Mouse (Mus musculus) right cerebral cortex, adult 18-20 months (tissue): Measurements from ENCODE around the gene Mb.
"Not testable (repeated sequence)": the region's sequence is repeated elsewhere in the genome, so short reads cannot be mapped to it uniquely, and the experiment has no call there.

ENCODE experiments used
- DNase-seq: peaks from one replicate; pipeline ENCODE4 v3.0.0; 2022; ENCODE audit warnings: mixed read lengths

Mb gene

DNA sequence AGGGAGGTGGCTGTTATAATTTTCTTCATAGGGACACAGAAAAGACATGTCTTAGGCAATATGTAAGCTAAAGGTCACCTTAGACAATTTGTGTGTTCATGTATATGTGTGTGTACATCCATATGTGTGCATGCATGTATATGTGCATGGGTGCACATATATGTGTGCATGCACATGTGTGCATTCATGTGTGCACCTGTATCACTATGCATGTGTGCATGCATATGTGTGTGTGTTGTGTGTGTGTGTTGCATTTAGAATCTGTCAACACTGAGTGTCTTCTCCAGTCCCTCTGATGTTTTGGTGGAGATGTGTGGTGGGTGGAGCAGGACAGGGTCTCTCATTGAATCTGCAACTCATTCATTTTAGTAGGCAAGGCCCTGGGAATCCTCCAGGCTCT lies 12.3 kb upstream of the Mb start:
- DNase-seq: no peak

DNA sequence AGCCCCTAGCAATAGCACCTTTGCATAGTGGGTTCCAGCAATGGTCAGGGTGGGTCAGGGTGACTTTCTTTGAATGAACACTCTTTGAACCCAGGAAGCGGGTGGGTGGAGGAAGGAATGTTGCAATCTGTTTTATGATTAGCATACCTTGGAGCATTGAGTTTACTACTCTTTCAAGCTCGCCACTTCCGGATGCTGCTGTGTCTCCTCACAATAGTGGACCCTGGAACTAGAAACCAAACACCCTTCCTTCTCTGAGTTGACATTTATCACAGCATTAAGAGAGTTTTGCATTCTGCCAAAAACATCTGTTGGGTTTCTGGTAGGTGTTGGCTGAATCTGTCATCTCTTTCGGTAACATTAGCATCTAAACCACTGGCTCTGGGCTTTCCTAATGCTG lies 8.9 kb upstream of the Mb start:
- DNase-seq: not testable (repeated sequence)

DNA sequence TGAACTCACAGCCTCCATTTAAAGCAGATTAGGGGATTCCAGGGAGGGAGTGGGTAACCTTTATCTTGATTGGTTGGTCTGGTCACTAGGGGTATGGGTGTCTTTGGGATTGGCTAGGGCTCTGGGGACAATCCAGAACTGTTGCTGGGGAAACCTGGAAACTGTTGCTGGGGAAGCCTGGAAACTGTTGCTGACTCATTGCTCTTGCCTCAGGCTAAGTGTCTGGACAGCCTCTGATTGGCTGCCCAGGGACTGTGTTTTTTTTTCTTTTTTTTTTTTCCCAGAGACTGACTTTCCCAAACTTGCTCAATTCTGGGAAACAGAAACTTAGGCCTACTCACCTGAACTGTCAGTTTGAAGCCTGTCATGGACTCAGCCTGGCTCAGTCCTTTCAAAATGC lies 8.1 kb upstream of the Mb start:
- no peak for DNase-seq

DNA sequence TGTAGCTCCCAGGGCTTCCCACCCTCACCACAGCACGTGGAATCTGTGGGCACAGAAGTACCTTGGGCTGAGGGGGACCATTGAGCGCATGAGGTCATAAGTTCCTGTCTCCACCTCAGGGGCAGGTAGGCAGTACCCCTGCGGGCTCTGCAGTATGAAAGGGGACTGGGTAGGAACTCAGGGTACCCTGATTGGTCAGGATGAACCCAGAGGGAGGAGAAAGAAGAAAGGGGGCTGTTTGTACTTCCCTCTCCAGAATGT lies 6.3 kb upstream of the Mb start:
- DNase-seq: no peak

DNA sequence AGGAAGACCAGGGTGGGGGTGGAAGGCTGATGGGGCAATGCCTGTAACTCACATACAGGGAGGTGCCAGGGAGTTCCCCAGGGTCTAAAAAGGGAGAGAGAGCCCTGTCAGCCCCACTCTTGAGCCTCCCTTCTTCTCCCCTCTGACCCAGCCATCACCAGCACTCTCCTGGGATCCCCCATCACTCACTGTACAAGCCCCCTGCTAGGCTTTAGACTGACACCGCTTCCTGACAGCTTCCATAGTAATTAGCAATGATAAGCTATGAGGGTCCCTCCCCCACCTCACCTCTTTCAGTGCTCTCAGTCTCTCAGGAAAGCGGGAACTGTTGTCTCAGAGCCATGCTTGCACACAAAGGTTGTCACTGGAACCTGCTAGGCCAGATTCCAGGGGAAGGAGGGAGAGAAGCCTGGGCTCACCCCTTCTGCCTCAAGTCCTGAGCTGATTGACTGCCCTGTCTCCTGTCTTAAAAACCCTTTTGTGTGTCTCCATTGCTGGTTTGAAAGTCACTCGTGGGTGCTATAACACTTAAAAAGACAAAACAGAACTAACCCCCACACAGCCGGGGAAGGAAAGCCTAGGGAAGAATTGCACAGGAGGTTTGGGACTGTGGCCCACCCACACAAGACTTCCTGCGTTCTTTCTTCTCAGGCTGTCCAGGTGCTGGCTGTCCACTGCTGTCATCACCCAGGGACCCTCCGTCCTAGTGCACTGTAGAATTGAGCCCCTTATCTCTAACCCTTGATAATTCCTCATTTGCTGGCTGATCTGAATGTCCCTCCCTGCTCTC lies 5.7 kb upstream of the Mb start:
- DNase-seq: no peak

DNA sequence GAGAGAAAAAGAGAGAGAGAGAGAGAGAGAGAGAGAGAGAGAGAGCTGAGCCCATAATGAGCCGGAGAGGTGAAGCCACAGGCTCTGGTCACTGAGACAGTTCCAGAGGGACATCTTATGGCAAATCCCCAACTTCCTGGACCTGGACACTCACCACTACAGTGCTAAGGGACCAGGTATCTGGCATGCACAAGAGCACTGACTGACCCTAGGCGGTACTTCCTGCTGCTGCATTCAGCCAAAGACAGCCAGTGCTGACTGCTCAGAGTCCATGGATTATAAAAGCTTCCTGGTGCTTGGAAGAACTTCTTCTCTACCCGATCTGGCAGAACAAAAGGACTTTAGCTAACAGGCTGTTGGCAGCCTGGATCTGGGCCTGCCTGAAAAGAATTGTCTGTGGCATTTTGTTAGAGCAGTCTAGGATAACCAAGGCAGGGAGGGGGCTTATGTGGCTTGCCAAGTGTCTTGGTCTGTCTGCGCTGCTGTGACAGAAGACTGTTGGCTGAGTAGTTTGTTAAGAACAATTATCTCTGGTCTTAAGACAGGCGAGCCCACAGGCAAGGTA lies 4.2 kb upstream of the Mb start:
- DNase-seq: no peak

DNA sequence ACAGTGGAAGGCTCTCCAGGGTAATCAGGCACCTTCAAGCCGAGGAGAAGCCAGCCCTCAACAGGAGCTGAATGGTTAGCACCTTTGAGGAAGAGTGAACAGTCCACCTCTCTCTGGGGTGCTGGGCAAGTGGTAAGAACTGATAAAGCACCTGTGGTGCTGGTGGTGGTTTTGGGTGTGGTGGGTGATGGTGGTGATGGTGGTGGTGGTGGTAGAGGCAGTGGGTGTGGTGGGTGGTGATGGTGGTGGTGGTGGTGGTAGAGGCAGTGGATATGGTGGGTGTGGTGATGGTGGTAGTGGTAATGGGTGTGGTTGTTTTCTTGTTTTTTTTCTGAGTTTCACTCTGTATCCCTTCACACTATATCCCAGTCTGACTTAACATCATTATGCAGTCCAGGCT lies 2.6 kb upstream of the Mb start:
- DNase-seq: no peak

DNA sequence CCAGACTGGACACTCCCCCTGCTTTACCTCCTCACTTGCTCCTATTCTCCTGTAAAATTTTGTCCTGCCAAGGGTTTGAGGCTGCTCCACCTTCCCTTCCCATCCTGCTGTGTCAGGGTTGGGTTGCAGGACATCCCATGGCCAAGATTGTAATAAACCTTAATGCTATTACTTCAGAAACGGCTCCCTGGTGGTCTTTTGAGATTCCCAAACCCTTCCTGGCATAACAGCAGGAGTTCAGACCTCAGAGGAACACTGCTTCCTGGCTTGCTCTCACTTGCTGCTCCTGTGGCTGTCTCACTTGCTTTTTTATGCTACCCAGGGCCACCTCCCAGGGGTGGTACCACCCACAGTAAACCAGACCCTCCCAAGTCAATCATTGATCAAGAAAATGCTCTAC lies 1.7 kb upstream of the Mb start:
- DNase-seq: no peak

DNA sequence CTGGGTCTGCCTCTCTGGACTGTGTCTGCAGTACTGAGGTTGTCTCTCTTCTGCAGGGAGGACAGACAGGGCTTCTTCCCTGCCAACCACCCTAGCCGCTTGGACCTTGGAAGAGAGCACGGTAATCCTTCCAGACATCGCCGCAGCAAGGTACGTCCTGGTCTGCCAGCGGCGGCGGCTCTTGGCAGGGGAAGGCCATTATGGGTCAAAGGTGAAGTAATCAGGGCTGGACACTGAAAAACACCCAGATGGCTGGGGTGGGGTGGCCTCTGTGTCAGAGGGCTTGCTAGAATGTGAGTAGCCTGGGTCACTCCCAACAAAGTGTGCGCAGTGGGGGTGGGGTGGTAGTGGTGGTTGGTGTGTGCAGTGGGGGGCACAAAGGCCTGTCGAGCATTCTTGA lies 4.9 kb downstream of the Mb start:
- DNase-seq: no peak

DNA sequence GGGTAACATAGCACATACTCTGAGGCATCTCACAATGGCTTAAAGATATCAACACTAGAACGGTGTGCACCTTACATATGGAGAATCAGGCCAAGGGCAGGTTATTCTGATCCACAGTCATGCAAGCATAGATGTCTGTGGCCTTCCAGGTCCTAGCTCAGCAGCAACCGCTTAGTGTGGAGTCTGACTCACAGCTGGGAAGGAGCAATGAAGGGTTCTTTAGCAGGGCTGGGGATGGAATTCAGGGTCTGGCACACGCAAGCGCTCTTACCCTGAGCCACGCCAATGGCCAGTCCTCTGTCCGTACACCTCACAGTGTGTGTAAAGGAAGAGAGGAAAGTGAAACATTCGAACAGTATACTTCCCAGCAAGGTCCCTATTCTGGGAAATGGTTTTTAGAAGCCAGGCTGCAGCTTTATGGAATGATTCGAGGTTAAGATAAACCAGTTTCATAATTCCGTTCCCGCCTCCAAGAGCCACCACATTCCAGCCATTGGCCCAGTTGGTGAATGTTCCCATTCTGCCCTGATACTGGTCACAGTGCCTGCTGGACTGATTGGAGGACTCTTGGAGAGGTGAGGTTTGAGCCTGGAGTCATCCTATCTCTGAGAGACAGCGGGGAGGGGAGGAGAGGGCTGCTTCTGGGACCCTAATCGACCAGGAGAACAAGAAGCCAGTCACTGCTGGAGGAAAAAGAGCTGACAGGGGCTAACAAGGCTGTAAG lies 5.7 kb downstream of the Mb start, which contains the start of gene Apol6:
TSS of gene Apol6 (plus strand) at position 133 of the 724 bp plus-strand sequence.
- no peak for DNase-seq

DNA sequence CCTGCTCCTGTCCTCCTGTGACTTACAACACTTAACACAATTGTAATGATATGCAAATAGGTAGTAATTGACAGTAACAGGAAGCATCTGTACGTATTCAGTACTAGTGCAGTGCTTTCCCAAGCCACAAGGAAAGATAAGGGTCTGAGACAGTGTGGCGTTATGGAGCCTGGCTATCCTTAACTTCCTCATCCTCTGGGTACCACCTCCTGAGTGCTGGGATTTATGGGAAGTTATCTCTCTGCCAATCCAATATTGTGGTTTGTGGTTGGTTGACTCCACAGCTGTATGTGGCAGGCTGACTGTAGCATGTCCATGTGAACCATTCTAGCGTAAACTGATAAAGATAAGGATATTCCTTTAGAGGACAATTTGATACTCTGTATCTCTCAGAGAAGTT lies 9.7 kb downstream of the Mb start:
- no peak for DNase-seq

DNA sequence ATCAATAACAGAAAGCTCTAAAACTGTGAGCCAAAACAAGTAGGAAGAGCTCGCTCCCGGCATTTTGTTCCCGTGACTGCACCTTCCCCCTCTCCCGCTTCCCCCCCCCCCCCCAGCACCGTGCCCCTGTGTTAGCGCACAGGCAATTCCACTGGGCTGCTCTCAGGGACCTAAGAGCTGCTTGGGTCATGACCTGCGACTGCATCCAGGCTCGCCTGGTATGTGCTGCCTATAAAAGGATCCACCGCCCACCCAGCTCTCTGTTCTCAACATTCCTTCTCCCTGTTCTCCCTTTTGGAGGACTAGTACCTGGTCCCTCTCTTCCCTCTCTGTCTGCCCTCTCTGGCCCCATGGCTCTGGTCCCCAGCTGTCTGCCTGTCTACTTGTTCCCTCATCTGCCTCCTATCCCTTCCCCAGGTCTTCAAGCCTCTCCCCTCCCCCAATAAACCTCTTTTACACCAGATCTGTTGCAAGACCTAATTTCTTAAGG lies 11.2 kb downstream of the Mb start:
- no peak for DNase-seq

DNA sequence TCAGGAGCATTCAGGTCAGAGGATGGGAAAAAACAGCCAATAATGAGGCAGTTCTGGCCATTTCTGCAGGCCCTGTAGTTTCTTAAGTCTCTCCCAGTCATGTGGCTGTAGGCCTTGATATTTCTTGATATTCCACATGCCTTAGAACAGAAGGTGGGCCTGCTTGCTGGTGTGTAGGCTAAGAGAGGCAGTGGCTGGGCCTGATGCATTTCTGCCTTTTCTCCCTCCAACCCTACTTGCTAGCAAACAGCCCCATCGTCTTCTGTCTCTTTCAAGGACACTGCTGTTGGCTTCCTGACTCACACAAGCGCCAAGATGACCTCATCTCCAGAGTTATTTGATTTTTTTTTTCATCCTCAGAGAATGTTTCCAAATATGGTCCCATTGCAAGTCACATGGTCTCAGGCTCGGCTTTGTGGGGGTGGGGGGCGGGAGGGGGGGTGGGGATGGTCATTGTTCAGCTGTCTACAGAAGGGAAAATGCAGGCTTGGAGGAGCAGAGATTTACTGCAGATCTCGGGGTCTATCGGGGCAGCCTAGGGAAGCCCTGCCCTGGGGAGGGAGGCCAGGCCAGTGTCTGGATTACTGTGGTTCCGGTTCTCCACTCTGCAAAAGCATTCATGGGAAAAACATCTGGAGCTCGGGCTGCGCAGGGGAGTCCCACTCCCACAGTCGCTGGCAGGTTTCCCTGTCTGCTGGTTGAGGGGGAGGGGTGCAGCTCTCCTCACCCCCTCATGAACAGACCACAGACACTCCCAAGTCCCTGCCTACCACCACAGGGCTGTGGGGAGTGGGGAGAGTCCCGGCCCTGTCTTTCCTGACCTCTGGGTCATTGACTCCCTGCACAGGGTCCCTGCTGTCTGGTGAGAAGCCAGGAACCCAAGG lies 12.9 kb downstream of the Mb start:
- DNase-seq: no peak

DNA sequence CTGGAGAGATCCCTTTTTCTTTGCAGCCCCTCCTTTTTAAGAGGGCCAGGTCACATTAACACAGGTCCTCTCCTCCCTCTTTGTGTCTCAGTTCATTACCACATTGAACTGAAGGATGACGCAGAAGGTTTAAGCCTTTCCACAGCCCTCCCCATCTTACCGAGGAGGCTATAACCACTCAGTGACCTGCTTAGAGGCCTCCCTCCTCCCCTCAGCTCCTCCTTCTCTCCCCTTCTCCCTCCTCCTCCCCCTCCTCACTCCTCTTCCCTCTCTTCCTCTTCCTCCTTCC lies 13.5 kb downstream of the Mb start:
- no peak for DNase-seq

DNA sequence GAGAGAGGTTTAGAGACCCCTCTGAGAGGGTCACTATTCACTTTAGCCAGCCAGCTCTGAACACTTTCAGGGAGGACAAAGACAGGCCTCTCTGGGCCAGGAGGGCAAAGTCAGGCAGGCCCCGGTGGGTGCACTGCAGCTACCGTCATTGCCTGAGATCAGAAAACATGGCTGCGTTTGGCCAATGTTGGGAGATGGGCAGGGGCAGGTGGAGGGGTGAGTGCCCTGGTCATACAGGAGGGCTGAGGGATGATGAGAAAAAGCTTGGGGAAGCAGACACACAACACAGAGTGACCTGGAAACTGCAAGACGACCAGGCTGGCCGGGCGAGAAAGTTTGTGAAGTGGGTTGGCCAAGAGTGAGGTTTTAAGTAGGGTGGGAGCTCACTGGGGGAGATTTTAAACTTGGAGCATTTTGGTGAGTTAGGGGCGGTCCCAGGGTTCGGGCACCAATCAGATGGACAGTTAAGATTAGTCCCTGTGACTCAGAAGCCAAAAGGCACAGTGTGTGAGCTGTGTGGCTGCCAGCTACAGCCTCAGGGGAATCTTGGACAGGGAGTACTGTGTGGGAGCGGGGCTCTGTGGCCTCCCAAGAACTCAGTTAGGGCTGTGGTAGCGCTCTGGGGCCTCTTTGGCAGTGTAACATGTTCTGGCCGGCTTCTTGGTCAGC lies 14.0 kb downstream of the Mb start:
- peak; percentile 36 for DNase-seq

DNA sequence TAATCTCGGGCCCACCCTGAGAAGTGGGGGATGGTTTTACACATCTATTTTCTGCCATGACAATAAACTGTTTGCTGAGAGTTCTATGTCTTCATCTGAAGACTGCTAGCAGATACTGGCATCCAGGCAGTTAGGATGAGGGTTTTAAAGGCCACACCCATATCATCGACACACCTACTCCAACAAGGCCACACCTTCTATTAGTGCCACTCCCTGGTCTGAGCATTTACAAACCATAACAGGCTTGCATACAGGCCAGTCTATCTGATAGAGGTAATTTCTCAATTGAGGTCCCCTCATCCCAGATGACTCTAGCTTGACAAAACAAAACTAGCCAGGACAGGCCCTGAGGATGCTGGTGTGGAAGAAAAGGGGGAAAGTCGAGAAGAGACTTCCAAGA lies 14.8 kb downstream of the Mb start:
- DNase-seq: no peak

DNA sequence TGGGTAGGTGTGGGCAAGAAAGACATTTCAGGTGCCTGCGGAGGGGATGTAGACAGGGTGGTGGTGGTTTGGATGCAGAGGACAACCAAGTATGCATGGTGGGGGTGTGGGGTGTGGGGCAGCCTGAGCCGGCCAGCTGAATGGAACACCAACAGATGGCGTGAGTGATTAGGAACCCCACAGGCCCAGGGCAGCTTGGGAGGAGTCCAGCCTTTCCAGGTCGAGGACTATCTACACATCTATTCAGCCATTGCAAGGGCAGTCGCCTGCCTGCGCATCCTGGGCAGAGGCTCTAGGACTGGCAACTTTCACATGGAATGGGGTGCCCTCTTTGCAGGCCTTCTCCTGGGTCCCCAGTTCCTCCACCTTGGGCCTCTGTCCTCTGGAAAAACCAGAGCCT lies 15.9 kb downstream of the Mb start:
- no peak for DNase-seq

DNA sequence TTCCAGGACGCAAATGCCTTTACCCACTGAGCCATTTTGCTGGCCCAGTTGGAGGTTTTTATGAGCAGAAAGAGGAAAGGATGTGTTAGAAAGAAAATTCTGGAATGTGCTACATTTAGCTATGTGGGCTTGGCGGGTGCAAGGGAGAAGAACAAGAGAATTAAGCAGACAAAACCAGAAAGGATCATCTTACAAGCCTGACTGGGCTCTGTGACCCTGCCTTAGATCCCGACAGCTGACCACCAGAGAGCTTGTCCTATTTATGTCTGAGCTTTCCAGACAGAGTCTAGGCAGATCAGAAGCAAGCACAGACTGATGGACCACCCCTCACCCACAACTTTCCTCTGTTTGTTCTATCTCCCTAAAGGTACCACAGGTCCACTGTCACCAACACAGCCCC lies 19.2 kb downstream of the Mb start:
- no peak for DNase-seq

DNA sequence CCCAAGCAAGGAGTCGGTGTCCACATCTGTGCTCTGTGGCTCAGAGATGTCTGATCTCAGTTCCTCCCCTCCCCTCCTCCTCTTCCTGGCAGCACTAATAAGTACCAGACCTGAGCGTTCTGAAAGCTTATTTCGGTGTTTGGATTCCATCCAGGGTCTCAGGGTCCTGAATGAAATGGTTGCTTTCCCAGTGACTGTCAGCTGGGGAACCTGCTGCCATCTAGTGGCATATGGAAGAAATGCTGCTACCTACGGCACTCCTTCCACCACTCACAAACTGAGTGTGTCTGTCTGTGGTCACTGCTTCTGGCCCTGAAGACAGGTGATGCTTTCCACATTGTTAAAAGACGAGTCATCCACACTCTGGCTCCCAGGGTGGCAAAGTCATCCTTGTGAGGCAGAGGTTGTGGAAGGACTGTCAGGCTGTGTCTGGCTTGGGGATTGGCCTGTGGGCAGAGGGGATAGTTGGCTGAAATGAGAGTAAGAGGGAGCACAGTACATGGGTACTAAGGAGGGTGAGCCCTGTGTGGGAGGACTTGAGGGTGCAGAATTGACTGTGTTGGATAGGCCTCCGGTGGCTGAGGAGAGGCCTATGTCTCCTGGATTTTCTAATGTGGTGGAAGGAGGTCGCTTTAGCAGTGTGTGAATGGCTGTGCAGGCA lies 21.0 kb downstream of the Mb start:
- DNase-seq: peak; percentile 45

DNA sequence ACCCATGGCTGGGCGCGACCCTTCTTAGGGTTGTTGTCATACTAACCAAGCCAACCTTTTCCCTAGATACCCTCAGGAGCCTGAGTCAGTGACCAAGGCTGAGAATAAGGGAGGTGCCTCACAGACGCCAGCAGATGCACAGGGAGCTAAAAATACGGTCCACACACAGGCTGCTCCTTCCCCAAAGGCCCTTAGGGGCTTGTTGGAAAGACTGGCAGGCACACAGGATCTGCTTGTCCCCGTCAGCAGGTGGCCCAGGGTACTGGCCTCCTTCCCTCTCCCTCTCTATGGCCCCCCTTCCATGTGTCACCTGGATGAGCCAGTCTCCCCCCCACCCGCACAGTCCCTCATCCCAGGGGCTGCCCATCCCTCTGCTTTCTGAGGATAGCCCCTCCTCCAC lies 22.8 kb downstream of the Mb start:
- no peak for DNase-seq

DNA sequence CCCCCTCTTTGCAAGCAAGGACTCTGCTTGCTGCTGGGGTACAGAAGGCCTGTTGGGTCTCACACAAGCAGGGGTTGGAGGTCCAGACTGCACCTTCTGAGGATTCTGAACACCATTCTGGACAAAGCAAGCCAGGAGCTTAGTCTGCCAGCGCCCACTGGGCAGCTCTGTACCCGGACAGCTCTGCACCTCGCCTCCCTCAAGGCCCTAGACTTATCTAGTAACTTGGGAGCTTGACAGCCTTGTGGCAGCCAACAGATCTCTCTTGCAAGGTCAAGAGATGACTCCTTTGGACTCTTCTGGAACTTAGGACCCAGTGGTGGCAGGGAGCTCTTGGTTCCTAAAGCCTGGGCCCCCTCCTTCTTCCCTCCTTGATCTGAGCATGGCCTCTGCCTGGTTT lies 23.4 kb downstream of the Mb start:
- DNase-seq: no peak

DNA sequence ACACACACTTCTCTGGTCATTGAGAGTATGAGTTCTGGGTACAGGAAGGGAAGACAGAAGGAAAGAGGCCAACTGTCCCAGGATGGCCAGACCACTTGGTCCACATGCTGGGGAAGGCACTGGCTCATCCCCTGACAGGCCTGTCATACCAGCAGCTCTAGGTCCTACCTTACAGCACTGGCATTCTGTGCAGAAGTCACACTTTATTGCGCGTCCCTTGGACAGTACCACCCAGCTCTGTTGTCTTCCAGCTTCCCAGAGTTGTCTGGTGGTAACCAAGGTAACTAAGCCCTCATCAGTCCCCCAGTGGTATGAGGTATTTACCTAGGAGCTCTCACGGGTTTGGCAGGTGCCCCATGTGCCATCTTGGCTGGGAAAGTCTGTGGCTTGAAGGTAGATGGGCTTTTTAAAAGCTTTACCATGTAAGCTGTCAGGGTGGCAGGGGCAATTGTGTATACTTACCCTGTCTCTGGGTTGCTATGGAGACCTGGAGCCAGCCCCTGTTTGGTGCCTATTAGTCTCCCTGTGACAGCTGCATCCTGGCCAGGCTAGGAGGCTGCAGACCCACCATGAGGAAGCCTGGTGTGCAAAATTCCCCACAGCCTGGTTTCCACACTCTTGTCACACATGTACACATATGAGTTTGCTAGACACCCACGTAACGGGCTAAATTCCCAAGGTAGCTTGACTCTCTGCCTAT lies 24.4 kb downstream of the Mb start:
- no peak for DNase-seq
